Mouse (Mus musculus) gastrocnemius, postnatal 36 days (tissue): ENCODE measurements around the gene 2900011O08Rik. TPM values are rescaled to one million over a fixed set of nuclear protein-coding genes. Genes with fewer than 3 reads are reported as not detected.
"Not testable (repeated sequence)": the region's sequence is repeated elsewhere in the genome, so short reads cannot be mapped to it uniquely, and the experiment has no call there.

ENCODE experiments used
- DNase-seq, 2 experiments: peaks; one replicate each; pipeline ENCODE4 v3.0.0; 2022
- intact Hi-C: fragments of 180-260 bp; cut with DNase I; formaldehyde crosslinking; loops from one replicate; pipeline ENCODE4 v1.15.1; 2025
- total RNA-seq, 2 experiments: library from RNA; stranded (reverse); gene quantifications; 2 replicates each; pipeline ENCODE4 v1.2.3; 2021

Gene 2900011O08Rik
- total RNA-seq, 2 experiments from 2014 or later, result not detected

- intact Hi-C loops, result no loop called here
- DNase-seq, result no peak
Measured at GRCm38 (mm10) chr16:14056734-14057133, 70.3 kb downstream of the 2900011O08Rik start.

GRCm38 (mm10) chr16:14058541-14058940, 72.1 kb downstream of the 2900011O08Rik start:
- DNase-seq, result no peak

GRCm38 (mm10) chr16:14059118-14059854, 72.9 kb downstream of the 2900011O08Rik start:
- intact Hi-C loops, result no loop called here
- DNase-seq, result no peak

More at GRCm38 (mm10) chr16:14058541-14058940, 72.1 kb downstream of the 2900011O08Rik start:
- intact Hi-C loops, result no loop called here

- intact Hi-C loops, result no loop called here
- no peak for DNase-seq
Measured at GRCm38 (mm10) chr16:14059869-14060268, 73.5 kb downstream of the 2900011O08Rik start.

- intact Hi-C loops, DNase-seq: not testable (repeated sequence)
Measured at GRCm38 (mm10) chr16:14066571-14066970, 80.2 kb downstream of the 2900011O08Rik start.

GRCm38 (mm10) chr16:14068701-14069100, 82.3 kb downstream of the 2900011O08Rik start:
- intact Hi-C loops, DNase-seq: not testable (repeated sequence)

- DNase-seq, result no peak
- intact Hi-C loops, result no loop called here
Measured at GRCm38 (mm10) chr16:14070471-14071169, 84.2 kb downstream of the 2900011O08Rik start.

GRCm38 (mm10) chr16:14082925-14083324, 96.5 kb downstream of the 2900011O08Rik start:
- intact Hi-C loops, result no loop called here
- no peak for DNase-seq

GRCm38 (mm10) chr16:14088249-14088648, 101.8 kb downstream of the 2900011O08Rik start:
- no peak for DNase-seq
- intact Hi-C loops, result no loop called here

GRCm38 (mm10) chr16:14089296-14089695, 102.9 kb downstream of the 2900011O08Rik start:
- intact Hi-C loops, result no loop called here
- no peak for DNase-seq

- no peak for DNase-seq
- intact Hi-C loops, result no loop called here
Measured at GRCm38 (mm10) chr16:14091771-14092170, 105.4 kb downstream of the 2900011O08Rik start.

- intact Hi-C loops, result no loop called here
- no peak for DNase-seq
Measured at GRCm38 (mm10) chr16:14105891-14106290, 119.5 kb downstream of the 2900011O08Rik start.

- intact Hi-C loops, result no loop called here
- no peak for DNase-seq
Measured at GRCm38 (mm10) chr16:14109651-14110230, 123.3 kb downstream of the 2900011O08Rik start.

GRCm38 (mm10) chr16:14110922-14111321, 124.5 kb downstream of the 2900011O08Rik start:
- intact Hi-C loops, result no loop called here
- no peak for DNase-seq

- intact Hi-C loops, result no loop called here
- DNase-seq, result no peak
Measured at GRCm38 (mm10) chr16:14112133-14112532, 125.7 kb downstream of the 2900011O08Rik start.

- no peak for DNase-seq
- intact Hi-C loops, result no loop called here
Measured at GRCm38 (mm10) chr16:14112742-14113141, 126.3 kb downstream of the 2900011O08Rik start.

GRCm38 (mm10) chr16:14117299-14117698, 130.9 kb downstream of the 2900011O08Rik start:
- intact Hi-C loops, result no loop called here
- DNase-seq, result no peak

- intact Hi-C loops, result loop anchor here (10.0 kb wide), 2 partner anchors 216 to 326 kb away; partner anchors contain the start of genes Mpv17l and Pdxdc1
- no peak for DNase-seq
Measured at GRCm38 (mm10) chr16:14120941-14121340, 134.5 kb downstream of the 2900011O08Rik start.

- intact Hi-C loops, result loop anchor here (10.0 kb wide), 2 partner anchors 217 to 327 kb away; partner anchors contain the start of genes Mpv17l and Pdxdc1
- no peak for DNase-seq
Measured at GRCm38 (mm10) chr16:14121563-14121962, 135.2 kb downstream of the 2900011O08Rik start.

GRCm38 (mm10) chr16:14122586-14122985, 136.2 kb downstream of the 2900011O08Rik start:
- intact Hi-C loops, result loop anchor here (10.0 kb wide), 2 partner anchors 218 to 328 kb away; partner anchors contain the start of genes Mpv17l and Pdxdc1

GRCm38 (mm10) chr16:14123901-14124300, 137.5 kb downstream of the 2900011O08Rik start:
- intact Hi-C loops, result loop anchor here (10.0 kb wide), 2 partner anchors 219 to 329 kb away; partner anchors contain the start of genes Mpv17l and Pdxdc1
- no peak for DNase-seq

More at GRCm38 (mm10) chr16:14122586-14122985, 136.2 kb downstream of the 2900011O08Rik start:
- no peak for DNase-seq
